Mouse (Mus musculus) megakaryocyte, embryonic 14.5 days (primary cell): ENCODE results near the gene Trio. TPM values are rescaled to one million over a fixed set of nuclear protein-coding genes. Genes with fewer than 3 reads are reported as not detected.
A peak's percentile ranks its signal among the peaks of the same experiment; 100 is the strongest.

Experiments used
- H3K27me3 ChIP-seq: replicated peaks from 2 replicates; pipeline ENCODE3; 2012; ENCODE audit warnings: inconsistent platforms
- H3K36me3 ChIP-seq: replicated peaks from 2 replicates; pipeline ENCODE3; 2012; ENCODE audit warnings: low read length, inconsistent platforms, mixed read lengths
- H3K4me1 ChIP-seq: 2 replicates; pipeline ENCODE4 v1.6.1; 2012; ENCODE audit warnings: inconsistent platforms
- H3K4me3 ChIP-seq: replicated peaks from 2 replicates; pipeline ENCODE3; 2012; ENCODE audit warnings: moderate library complexity, mild to moderate bottlenecking, inconsistent platforms
- H3K9me3 ChIP-seq: 2 replicates; pipeline ENCODE4 v1.6.1; 2012; ENCODE audit warnings: inconsistent platforms
- FLI1 ChIP-seq: IDR thresholded peaks from 2 replicates; pipeline ENCODE4 v1.6.1; 2012; ENCODE audit warnings: low read length, inconsistent platforms, mixed read lengths
- GATA1 ChIP-seq: IDR thresholded peaks from 3 replicates; pipeline ENCODE4 v1.6.1; 2012; ENCODE audit warnings: mixed read lengths, low read length, inconsistent platforms, borderline replicate concordance
- polyA plus RNA-seq: library from polyadenylated mRNA; stranded (reverse); fragments of >175 nt; gene quantifications from 2 replicates; pipeline ENCODE4 v1.2.3, GENCODE M21; 2012; ENCODE audit warnings: low replicate concordance; ENCODE audit not compliant: insufficient read depth

Gene Trio
- polyA plus RNA-seq, 1 experiment = 5.8 TPM

DNA sequence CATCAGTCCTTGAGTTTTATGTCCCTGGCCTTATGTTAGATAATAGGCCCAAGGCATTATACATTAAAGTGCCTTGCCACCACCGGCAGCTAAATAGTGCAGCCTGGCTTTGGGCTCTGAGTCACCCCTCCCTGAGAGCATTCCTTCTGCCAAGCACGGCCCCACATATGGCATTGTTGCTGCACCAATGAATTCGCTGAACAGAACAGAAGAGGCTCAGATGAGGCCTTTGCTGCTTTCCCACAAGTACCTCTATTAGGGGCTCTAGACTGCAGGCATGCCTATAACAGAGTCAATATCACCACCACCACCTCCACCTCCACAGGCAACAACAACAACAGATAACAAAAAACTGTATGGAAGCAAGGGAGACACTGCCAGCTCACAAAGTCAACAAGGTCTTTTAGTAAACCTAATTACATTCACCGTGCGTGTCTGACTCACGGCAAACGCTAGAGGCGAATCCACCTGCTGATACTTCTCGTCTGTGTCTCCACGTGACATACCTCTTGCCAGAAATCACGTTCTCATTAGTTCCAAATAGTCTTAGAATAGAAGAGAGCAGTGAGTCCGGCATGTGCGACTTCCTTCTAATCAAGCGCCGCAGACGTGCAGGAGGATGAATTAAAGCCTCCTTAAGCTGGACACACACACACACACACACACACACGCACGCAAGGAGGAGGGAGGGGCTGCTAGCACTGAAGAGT, 82.0 kb downstream of the Trio start:
- no peaks in the 10 kb centered on the region for H3K9me3 ChIP-seq
- no peaks in the 10 kb centered on the region for H3K36me3 ChIP-seq
- H3K4me1 ChIP-seq = peaks cover 4% of the 10 kb centered on the region; the same call in 1 of the 2 replicates
- H3K27me3 ChIP-seq = peaks cover 10% of the 10 kb centered on the region
- H3K4me3 ChIP-seq = no peak overlapping the region
- no peak for TF ChIP-seq GATA1
- TF ChIP-seq FLI1 = no peak

DNA sequence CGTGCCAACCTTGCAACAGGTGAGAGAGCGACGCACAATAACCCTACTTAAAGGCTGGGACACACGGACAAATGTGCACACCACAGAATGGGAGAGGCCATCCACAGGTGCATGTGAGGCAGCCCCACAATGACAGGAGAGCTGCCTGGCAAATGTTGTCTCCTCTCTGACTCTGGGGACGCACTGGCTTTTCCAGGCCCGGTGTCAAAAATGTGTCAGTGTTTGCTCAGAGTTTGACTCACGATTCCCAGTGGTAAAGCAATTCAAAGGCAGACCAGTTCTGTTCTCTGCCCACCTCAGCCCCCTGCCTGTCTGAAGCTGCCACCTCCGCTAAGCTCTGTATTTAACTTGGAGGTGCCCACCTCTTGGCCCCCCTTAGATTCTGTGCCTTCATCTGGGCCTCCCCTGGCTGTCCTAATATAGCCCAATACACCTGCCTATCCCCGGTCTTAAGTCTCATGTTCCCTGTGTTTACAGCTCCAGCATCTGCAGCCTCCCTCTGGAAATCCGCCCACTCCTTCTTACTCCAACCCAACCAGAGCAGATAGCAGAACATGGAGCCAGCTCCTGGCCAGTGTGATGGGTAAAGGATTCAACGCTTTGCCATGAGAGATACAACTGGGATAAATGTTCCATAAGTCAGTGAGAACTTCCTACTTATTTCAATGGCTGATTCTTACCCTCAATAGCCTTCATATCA, 83.3 kb downstream of the Trio start:
- Histone ChIP-seq H3K4me1 (peaks cover 8% of the 10 kb centered on the region), H3K4me3 (no peak overlapping the region), H3K27me3 (peaks cover 13% of the 10 kb centered on the region), H3K36me3 (no peaks in the 10 kb centered on the region), H3K9me3 (no peaks in the 10 kb centered on the region)
- TF ChIP-seq FLI1 (no peak), GATA1 (no peak)

DNA sequence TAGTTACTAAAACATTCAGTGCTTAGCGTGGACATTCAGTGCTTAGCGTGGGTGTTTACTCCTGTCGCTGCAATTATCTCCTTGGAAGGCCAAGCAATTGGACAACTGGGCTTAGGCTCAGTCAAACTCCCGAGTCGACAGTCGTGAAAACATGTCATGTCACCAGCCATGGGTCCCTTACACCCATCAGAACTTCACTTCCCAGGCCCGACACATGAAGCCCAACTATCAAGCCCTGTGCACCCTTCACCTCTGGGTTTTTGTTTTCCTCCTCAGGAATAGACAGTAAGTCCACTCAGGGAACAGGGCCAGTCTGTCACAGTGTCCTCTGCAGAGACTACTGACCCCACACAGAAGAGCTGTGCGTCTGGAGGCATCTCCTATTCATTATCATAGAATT, 84.2 kb downstream of the Trio start:
- TF ChIP-seq GATA1 (no peak), FLI1 (no peak)

DNA sequence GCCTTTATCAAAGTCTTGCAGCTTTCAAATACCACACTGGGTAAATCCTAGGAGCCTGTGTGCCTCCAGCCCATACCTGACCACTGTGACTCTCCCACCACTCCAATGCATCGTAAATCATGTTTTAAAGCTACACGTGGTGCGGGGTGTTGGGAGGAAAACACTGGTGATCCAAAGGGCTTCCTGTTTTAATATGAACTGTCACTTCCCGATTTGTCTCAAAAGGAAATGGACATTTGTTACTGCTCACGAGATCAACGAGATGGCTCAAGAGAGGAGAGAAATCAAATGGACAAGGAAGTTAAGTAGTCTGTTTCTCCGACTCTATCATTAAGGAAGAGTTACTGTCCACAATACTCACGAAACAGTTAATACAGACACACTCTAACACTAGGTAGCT, 84.6 kb downstream of the Trio start:
- Histone ChIP-seq H3K36me3 (no peaks in the 10 kb centered on the region), H3K4me3 (no peak overlapping the region), H3K4me1 (peaks cover 14% of the 10 kb centered on the region), H3K27me3 (peaks cover 17% of the 10 kb centered on the region), H3K9me3 (no peaks in the 10 kb centered on the region)
- TF ChIP-seq GATA1 (no peak), FLI1 (no peak)

More for the DNA sequence above, 84.2 kb downstream of the Trio start:
- Histone ChIP-seq H3K9me3 (no peaks in the 10 kb centered on the region), H3K36me3 (no peaks in the 10 kb centered on the region), H3K27me3 (peaks cover 17% of the 10 kb centered on the region), H3K4me1 (peaks cover 14% of the 10 kb centered on the region), H3K4me3 (no peak overlapping the region)

DNA sequence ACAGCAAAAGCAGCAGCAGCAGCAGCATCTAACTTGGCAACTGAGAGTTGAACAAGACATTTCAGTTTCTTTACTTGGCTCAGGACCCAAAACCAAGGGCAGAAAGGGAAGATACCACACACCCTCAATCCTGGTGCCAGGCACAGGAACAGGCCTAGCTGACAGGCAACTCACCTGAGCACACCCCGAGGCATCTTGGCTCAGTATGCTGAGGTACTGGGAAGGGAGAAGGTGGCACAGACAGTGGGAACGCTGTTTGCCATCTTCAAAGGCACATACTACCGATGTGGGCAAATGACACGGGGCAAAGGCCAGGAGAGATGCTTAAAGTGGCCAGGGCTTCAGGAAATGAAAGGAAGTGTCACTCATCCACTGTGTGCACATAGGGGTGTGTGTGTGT, 85.6 kb downstream of the Trio start:
- Histone ChIP-seq H3K4me1 (peaks cover 20% of the 10 kb centered on the region), H3K4me3 (no peak overlapping the region), H3K9me3 (no peaks in the 10 kb centered on the region), H3K27me3 (peaks cover 17% of the 10 kb centered on the region), H3K36me3 (no peaks in the 10 kb centered on the region)
- TF ChIP-seq FLI1 (no peak), GATA1 (no peak)

DNA sequence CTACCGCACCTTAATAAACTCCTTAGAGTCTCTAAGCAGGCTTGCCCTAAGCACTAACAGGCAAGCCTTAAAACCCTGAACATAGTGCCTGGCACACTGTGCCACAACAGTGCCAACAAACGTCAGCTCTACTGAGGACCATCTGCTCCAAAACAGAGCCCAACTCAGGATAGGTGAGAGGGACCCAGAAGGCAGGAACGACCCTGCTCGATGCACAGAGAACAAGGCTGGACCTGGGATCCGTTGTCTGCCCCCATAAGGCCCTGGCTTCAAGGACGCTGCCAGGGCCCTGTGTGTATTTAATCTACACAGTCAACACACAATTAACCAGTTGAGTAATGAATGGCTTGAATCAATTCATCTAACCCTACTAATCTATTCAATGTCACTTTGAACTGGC, 86.8 kb downstream of the Trio start:
- TF ChIP-seq FLI1 (no peak), GATA1 (no peak)
- H3K4me3 ChIP-seq = no peak overlapping the region
- peaks cover 20% of the 10 kb centered on the region for H3K4me1 ChIP-seq
- no peaks in the 10 kb centered on the region for H3K9me3 ChIP-seq
- H3K36me3 ChIP-seq = no peaks in the 10 kb centered on the region
- H3K27me3 ChIP-seq = peaks cover 12% of the 10 kb centered on the region

DNA sequence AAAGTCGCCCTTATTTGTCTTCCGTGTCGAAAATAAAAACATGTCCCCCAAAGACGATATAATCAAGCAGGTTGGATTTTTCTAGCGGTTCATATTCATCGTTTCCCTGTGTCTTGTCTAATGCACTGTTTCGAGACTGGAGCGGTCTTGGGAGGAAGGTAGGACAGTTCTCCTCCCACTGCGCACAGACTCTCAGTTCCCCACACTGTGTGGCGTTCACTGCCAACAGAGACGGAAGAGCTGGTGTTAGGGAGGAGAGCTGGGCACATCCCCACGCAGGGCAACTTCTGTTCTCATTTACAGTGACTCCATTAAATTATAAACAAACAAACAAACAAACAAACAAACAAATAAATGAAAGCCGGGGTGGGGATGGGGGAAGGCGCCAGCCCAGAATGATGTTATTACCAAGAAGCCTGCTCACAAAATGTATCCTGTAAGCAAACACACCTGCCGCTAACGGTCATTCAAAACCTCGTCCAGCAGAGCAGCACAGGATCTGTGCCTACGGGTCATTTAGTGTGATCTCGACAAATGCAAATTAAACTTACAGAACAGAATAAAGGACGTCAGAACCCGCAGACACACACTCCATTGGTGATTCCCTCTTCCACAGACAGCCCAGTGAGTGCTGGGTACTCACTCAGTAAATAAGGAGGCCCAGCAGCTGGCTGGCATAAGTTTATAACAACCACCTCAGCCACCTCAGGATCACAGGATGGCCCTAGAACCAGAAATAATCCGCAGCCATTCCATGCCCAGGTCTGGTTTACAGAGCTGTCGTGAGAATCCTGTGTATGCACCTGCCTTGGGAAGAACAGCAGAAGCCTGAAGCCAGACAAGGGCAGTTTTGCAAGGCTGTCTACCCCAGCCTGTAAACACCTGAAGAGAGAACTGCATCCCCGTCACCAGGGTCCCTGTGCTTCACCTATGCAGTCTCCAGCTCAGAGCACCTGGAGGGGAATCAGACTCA, 87.5 kb downstream of the Trio start:
- Histone ChIP-seq H3K27me3 (peaks cover 15% of the 10 kb centered on the region), H3K4me1 (peaks cover 20% of the 10 kb centered on the region), H3K9me3 (no peaks in the 10 kb centered on the region), H3K4me3 (no peak overlapping the region), H3K36me3 (no peaks in the 10 kb centered on the region)
- no peak for TF ChIP-seq GATA1
- no peak for TF ChIP-seq FLI1

DNA sequence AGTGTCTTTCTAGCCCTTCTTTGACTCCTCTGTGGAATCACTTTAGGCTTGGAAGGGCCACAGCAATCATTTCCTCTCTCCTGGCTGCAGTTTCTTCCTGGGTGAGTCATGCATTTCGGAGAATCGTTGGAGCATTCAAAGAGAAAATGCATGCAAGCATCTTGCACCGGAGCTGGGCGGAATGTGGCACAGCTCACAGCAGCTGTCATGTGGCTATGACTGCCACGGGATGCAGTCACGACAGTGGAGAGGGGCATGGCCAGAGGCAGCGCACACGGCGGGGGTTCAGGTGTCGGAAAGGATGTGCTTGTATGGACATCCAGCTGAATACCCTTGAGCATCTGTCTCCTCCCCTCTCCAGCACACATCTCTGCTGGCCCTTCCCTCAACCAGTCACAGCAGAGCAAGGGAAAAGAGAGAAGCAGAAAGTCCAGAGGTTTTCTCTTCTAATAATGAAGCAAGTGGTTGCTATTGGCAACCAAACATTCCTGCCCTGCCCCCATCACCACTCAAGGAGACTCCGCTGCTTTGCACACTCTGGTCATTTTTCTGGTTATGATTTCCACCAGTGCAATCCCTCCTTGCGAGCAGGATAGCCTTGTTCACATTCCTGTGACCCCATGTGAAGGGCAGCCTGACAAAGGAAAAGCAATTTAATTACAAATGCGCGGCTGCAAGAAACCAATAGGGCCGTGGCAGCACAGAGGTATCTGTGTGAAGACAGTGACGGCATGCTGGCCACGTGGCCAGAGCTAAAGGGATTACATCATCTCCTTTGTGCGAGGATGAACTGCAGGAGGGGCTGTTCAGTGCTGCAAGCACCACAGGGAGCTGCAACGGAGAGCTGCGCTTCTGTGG, 88.4 kb downstream of the Trio start:
- no peaks in the 10 kb centered on the region for H3K36me3 ChIP-seq

More for the DNA sequence above, 88.4 kb downstream of the Trio start:
- TF ChIP-seq FLI1 = no peak
- no peak for TF ChIP-seq GATA1
- Histone ChIP-seq H3K27me3 (peaks cover 15% of the 10 kb centered on the region), H3K4me1 (peaks cover 20% of the 10 kb centered on the region), H3K4me3 (peak overlapping the region; percentile 64), H3K9me3 (no peaks in the 10 kb centered on the region)
